9 mouse cellular contexts compared by ENCODE assay signal in the genomic region with DNA sequence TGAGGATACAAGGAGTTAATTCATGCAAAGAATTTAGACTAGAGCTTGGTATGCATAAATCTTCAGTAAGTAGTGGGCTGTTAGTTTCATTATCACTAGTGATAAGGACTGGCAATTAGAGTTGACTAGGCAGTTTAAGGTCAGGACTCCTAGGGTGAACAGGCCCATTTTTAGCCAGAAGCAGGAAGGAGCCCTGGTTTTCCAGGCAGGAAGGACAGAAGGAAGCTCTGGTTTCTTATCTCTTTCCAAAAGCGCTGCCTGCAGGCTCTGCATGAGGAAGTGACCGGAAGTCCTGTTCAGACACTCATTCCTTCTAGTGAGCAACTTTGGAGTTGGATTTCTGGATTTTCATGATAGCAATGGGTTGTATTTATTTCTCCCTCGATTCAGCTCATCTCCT. TPM values are rescaled to one million over a fixed set of nuclear protein-coding genes. Genes with fewer than 3 reads are reported as not detected.
DNase-seq lines count a peak whose midpoint lies in the region; ATAC-seq and TF ChIP-seq lines count a peak whose summit lies in the region.
"Had no signal": no experiment of that assay in that cellular context is flagged by ENCODE, and none has a peak within 500 bp of the region (broad histone marks: within the 10 kb centered on the region; RNA-seq: fewer than 3 reads in every experiment).

No protein-coding gene starts in this region.

- H3K27me3 ChIP-seq in heart, postnatal 0 days (ENCODE audit: control insufficient read depth, insufficient read depth, low read length), result no peaks in the 10 kb centered on the region
- H3K27me3 ChIP-seq in kidney, postnatal 0 days (ENCODE audit: insufficient read depth, low read length), result no peaks in the 10 kb centered on the region

- H3K4me3 ChIP-seq in heart, postnatal 0 days (ENCODE audit: low read depth, low read length), result no peak overlapping the region
- no peak overlapping the region for H3K4me3 ChIP-seq in kidney, postnatal 0 days (replicated peaks; ENCODE audit: low read depth, low read length)

- no peaks in the 10 kb centered on the region for H3K36me3 ChIP-seq in heart, postnatal 0 days (replicated peaks; ENCODE audit: control insufficient read depth, insufficient read depth, low read length)
- no peaks in the 10 kb centered on the region for H3K36me3 ChIP-seq in kidney, postnatal 0 days (ENCODE audit: insufficient read depth, low read length)

- TF ChIP-seq CTCF in heart, postnatal 0 days (IDR thresholded peaks at IDR 0.05; ENCODE audit: low read depth), result no peak
- TF ChIP-seq CTCF in kidney, postnatal 0 days (IDR thresholded peaks at IDR 0.05; ENCODE audit: low read depth), result no peak

- H3K4me2 ChIP-seq in heart, postnatal 0 days (ENCODE audit: low read depth, low read length), result peak overlapping the region; percentile 35
- no peak overlapping the region; the same call in 1 of the 2 replicates for H3K4me2 ChIP-seq in kidney, postnatal 0 days (ENCODE audit: low read length)

- no peak overlapping the region for H3K9ac ChIP-seq in heart, postnatal 0 days (replicated peaks; ENCODE audit: low read depth, low read length)
- H3K9ac ChIP-seq in kidney, postnatal 0 days (ENCODE audit: low read depth, low read length), result no peak overlapping the region

- no peak for TF ChIP-seq EP300 in heart, postnatal 0 days (IDR thresholded peaks at IDR 0.05; ENCODE audit: low read depth)

- peak; percentile 2 for DNase-seq in thymus, postnatal 25 days
- no peak for DNase-seq in thymus, postnatal 14 days
- peak; percentile 38 for DNase-seq in heart, postnatal 0 days (ENCODE audit: low spot score)
- peak; percentile 59 for DNase-seq in kidney, postnatal 0 days (ENCODE audit: low spot score)
- no peak for DNase-seq in urinary bladder, postnatal 36 days (ENCODE audit: low spot score in 2 of 2)
- DNase-seq in frontal cortex, adult 2 months (ENCODE audit: extremely low spot score in 1 of 2, low spot score in 1 of 2), result no peak
- DNase-seq: cerebellum, adult 18-20 months had no signal

- WGBS in heart, postnatal 0 days, result 24% methylated on average over 3 of the region's 3 CpGs
- WGBS in kidney, postnatal 0 days, result 60% methylated on average over 3 of the region's 3 CpGs

- peaks cover 15% of the 10 kb centered on the region for H3K4me1 ChIP-seq in heart, postnatal 0 days (ENCODE audit: control insufficient read depth, insufficient read depth)
- no peaks in the 10 kb centered on the region for H3K4me1 ChIP-seq in kidney, postnatal 0 days (replicated peaks; ENCODE audit: insufficient read depth, low read length)

- H3K9me3 ChIP-seq in heart, postnatal 0 days (replicated peaks; ENCODE audit: control insufficient read depth, low read length), result no peaks in the 10 kb centered on the region
- no peaks in the 10 kb centered on the region for H3K9me3 ChIP-seq in kidney, postnatal 0 days (replicated peaks; ENCODE audit: low read length)

- peak; percentile 33; the same call in 1 of the 2 replicates for ATAC-seq in heart, postnatal 0 days (ENCODE audit: insufficient read depth, low read depth)
- no peak for ATAC-seq in kidney, postnatal 0 days (replicated peaks; ENCODE audit: low FRiP score, low read depth)
- no peak for ATAC-seq in erythroblast, adult 5-6 weeks (replicated peaks; ENCODE audit: low FRiP score, poor library complexity, severe bottlenecking)
- no peak for ATAC-seq in megakaryocyte, adult 5-6 weeks (ENCODE audit: poor library complexity, severe bottlenecking)

- H3K27ac ChIP-seq in heart, postnatal 0 days (ENCODE audit: low read depth), result peak overlapping the region; percentile 59; the same call in 1 of the 2 replicates
- H3K27ac ChIP-seq in kidney, postnatal 0 days, result peak overlapping the region; percentile 58; the same call in 1 of the 2 replicates

RNA-seq across cellular contexts. Expression of gene Sgpp1, which starts 30.2 kb away (rescaled TPM):
- total RNA-seq in heart, postnatal 0 days (2014; rRNA removed; ENCODE audit: low replicate concordance), result 28.4 and 38.1 TPM in 2 replicates
- 10.2 and 10.4 TPM in 2 replicates for polyA plus RNA-seq in heart, postnatal 0 days (2015; fragmentation: Nextera tagmentation; extraction: Ambion mirVana)
- polyA plus RNA-seq in kidney, postnatal 0 days (2015; fragmentation: Nextera tagmentation; extraction: Ambion mirVana), result 24.6 and 27.0 TPM in 2 replicates
- total RNA-seq in erythroblast, adult 5-6 weeks (2015; ENCODE audit: low replicate concordance), result 44.0 and 44.1 TPM in 2 replicates
- total RNA-seq in erythroblast, adult 5-6 weeks (2017; ENCODE audit: low replicate concordance), result 26.3 and 31.6 TPM in 2 replicates
- polyA plus RNA-seq in frontal cortex, adult 2 months (2012; rRNA removed), result 26.4 and 29.3 TPM in 2 replicates
- total RNA-seq in megakaryocyte, adult 5-6 weeks (2015), result 98.3 and 116 TPM in 2 replicates
- total RNA-seq in megakaryocyte, adult 5-6 weeks (2017), result 90.8 and 98.0 TPM in 2 replicates

RNA-seq across cellular contexts. Expression of gene Syne2, which starts 52.2 kb away (rescaled TPM):
- total RNA-seq in heart, postnatal 0 days (2014; rRNA removed; ENCODE audit: low replicate concordance), result 34.7 and 58.7 TPM in 2 replicates
- 22.7 and 22.9 TPM in 2 replicates for polyA plus RNA-seq in heart, postnatal 0 days (2015; fragmentation: Nextera tagmentation; extraction: Ambion mirVana)
- polyA plus RNA-seq in kidney, postnatal 0 days (2015; fragmentation: Nextera tagmentation; extraction: Ambion mirVana), result 37.2 and 47.5 TPM in 2 replicates
- total RNA-seq in erythroblast, adult 5-6 weeks (2015; ENCODE audit: low replicate concordance), result 10.8 and 11.1 TPM in 2 replicates
- total RNA-seq in erythroblast, adult 5-6 weeks (2017; ENCODE audit: low replicate concordance), result 6.8 and 8.5 TPM in 2 replicates
- polyA plus RNA-seq in frontal cortex, adult 2 months (2012; rRNA removed), result 25.8 and 28.0 TPM in 2 replicates
- total RNA-seq in megakaryocyte, adult 5-6 weeks (2015), result 17.4 and 17.8 TPM in 2 replicates
- total RNA-seq in megakaryocyte, adult 5-6 weeks (2017), result 31.6 and 34.6 TPM in 2 replicates

Comparison
In these comparisons a context has a peak if more than half of its experiments do, and no peak if none do; other contexts are left out.
1. DNase-seq: peak in thymus, postnatal 25 days (single experiment), heart, postnatal 0 days (single experiment) and kidney, postnatal 0 days (single experiment); none in thymus, postnatal 14 days (single experiment), urinary bladder, postnatal 36 days (0 of 2) and frontal cortex, adult 2 months (0 of 2).